Mouse (Mus musculus): ENCODE measurements at regions not wholly inside any gene's neighbourhood (a gene's known extent, or its start where the extent isn't known, plus 50 kb on each side); places are given as distances from the start of the nearest gene placed in this dataset.
A peak's percentile ranks its signal among the peaks of the same experiment; 100 is the strongest.

- no peak overlapping the region for H3K4me3 ChIP-seq (replicated peaks)
- 85% methylated on average over 1 of the region's 1 CpGs for WGBS
- H3K4me2 ChIP-seq = no peak overlapping the region
- H3K27me3 ChIP-seq (replicated peaks) = no peaks in the 10 kb centered on the region
- no peak overlapping the region for H3K9ac ChIP-seq (replicated peaks)
- no peak overlapping the region for H3K27ac ChIP-seq (replicated peaks)
- ATAC-seq (ENCODE audit: low FRiP score) = no peak
- no peaks in the 10 kb centered on the region for H3K36me3 ChIP-seq
- H3K4me1 ChIP-seq = no peaks in the 10 kb centered on the region
- H3K9me3 ChIP-seq (replicated peaks) = no peaks in the 10 kb centered on the region
Measured at GRCm38 (mm10) chr10:108072211-108072610, 89.8 kb upstream of the Ppp1r12a start.

- H3K4me2 ChIP-seq = no peak overlapping the region
- no peaks in the 10 kb centered on the region for H3K27me3 ChIP-seq (replicated peaks)
- H3K36me3 ChIP-seq = no peaks in the 10 kb centered on the region
- ATAC-seq (ENCODE audit: low FRiP score) = no peak
- no peak overlapping the region for H3K27ac ChIP-seq (replicated peaks)
- 69% methylated on average over 2 of the region's 2 CpGs for WGBS
- no peak overlapping the region for H3K4me3 ChIP-seq (replicated peaks)
- H3K9me3 ChIP-seq (replicated peaks) = no peaks in the 10 kb centered on the region
- no peak overlapping the region for H3K9ac ChIP-seq (replicated peaks)
- H3K4me1 ChIP-seq = no peaks in the 10 kb centered on the region
Measured at GRCm38 (mm10) chr10:108071424-108071823, 90.6 kb upstream of the Ppp1r12a start.

- H3K27ac ChIP-seq (replicated peaks) = no peak overlapping the region
- ATAC-seq (ENCODE audit: low FRiP score) = no peak
- 67% methylated on average over 10 of the region's 10 CpGs for WGBS
Measured at GRCm38 (mm10) chr10:108067723-108068122, 94.3 kb upstream of the Ppp1r12a start.

GRCm38 (mm10) chr10:108066241-108066640, 95.8 kb upstream of the Ppp1r12a start:
- Histone ChIP-seq H3K9me3 (replicated peaks) (no peaks in the 10 kb centered on the region), H3K4me1 (no peaks in the 10 kb centered on the region; the same call in 1 of the 2 replicates), H3K36me3 (no peaks in the 10 kb centered on the region), H3K4me3 (replicated peaks) (no peak overlapping the region), H3K9ac (replicated peaks) (no peak overlapping the region), H3K4me2 (no peak overlapping the region), H3K27ac (replicated peaks) (no peak overlapping the region), H3K27me3 (replicated peaks) (no peaks in the 10 kb centered on the region)
- WGBS = 87% methylated on average over 8 of the region's 8 CpGs
- no peak for ATAC-seq (ENCODE audit: low FRiP score)

More at GRCm38 (mm10) chr10:108067723-108068122, 94.3 kb upstream of the Ppp1r12a start:
- Histone ChIP-seq H3K4me3 (replicated peaks) (no peak overlapping the region), H3K9ac (replicated peaks) (no peak overlapping the region), H3K27me3 (replicated peaks) (no peaks in the 10 kb centered on the region), H3K4me2 (no peak overlapping the region), H3K4me1 (no peaks in the 10 kb centered on the region), H3K9me3 (replicated peaks) (no peaks in the 10 kb centered on the region), H3K36me3 (no peaks in the 10 kb centered on the region)

- no peak overlapping the region for H3K9ac ChIP-seq (replicated peaks)
- no peaks in the 10 kb centered on the region for H3K27me3 ChIP-seq (replicated peaks)
- no peak overlapping the region for H3K27ac ChIP-seq (replicated peaks)
- H3K4me1 ChIP-seq = no peaks in the 10 kb centered on the region; the same call in 1 of the 2 replicates
- 29% methylated on average over 7 of the region's 7 CpGs for WGBS
- H3K9me3 ChIP-seq (replicated peaks) = no peaks in the 10 kb centered on the region
- no peak overlapping the region for H3K4me3 ChIP-seq (replicated peaks)
- ATAC-seq (ENCODE audit: low FRiP score) = peak; percentile 47
- H3K4me2 ChIP-seq = no peak overlapping the region
- no peaks in the 10 kb centered on the region for H3K36me3 ChIP-seq
Measured at GRCm38 (mm10) chr10:108061813-108062435, 100.1 kb upstream of the Ppp1r12a start.

- WGBS = 84% methylated on average over 3 of the region's 3 CpGs
- Histone ChIP-seq H3K27me3 (replicated peaks) (no peaks in the 10 kb centered on the region), H3K4me1 (no peaks in the 10 kb centered on the region; the same call in 1 of the 2 replicates), H3K36me3 (no peaks in the 10 kb centered on the region), H3K27ac (replicated peaks) (no peak overlapping the region), H3K9ac (replicated peaks) (no peak overlapping the region), H3K4me2 (no peak overlapping the region), H3K4me3 (replicated peaks) (no peak overlapping the region), H3K9me3 (replicated peaks) (no peaks in the 10 kb centered on the region)
- no peak for ATAC-seq (ENCODE audit: low FRiP score)
Measured at GRCm38 (mm10) chr10:108060554-108060953, 101.4 kb upstream of the Ppp1r12a start.

- Histone ChIP-seq H3K4me2 (no peak overlapping the region), H3K4me1 (no peaks in the 10 kb centered on the region), H3K27ac (replicated peaks) (no peak overlapping the region), H3K36me3 (no peaks in the 10 kb centered on the region), H3K4me3 (replicated peaks) (no peak overlapping the region), H3K9me3 (replicated peaks) (no peaks in the 10 kb centered on the region), H3K9ac (replicated peaks) (no peak overlapping the region), H3K27me3 (replicated peaks) (no peaks in the 10 kb centered on the region)
- 96% methylated on average over 1 of the region's 1 CpGs for whole genome bisulfite sequencing
- ATAC-seq (ENCODE audit: low FRiP score) = no peak
Measured at GRCm38 (mm10) chr10:108051637-108052036, 110.4 kb upstream of the Ppp1r12a start.

GRCm38 (mm10) chr10:108048426-108048825, 113.6 kb upstream of the Ppp1r12a start:
- no peak for ATAC-seq (ENCODE audit: low FRiP score)
- no peaks in the 10 kb centered on the region for H3K36me3 ChIP-seq
- H3K4me1 ChIP-seq = no peaks in the 10 kb centered on the region
- 93% methylated on average over 2 of the region's 2 CpGs for WGBS
- no peak overlapping the region for H3K9ac ChIP-seq (replicated peaks)
- no peaks in the 10 kb centered on the region for H3K27me3 ChIP-seq (replicated peaks)
- no peaks in the 10 kb centered on the region for H3K9me3 ChIP-seq (replicated peaks)
- no peak overlapping the region for H3K27ac ChIP-seq (replicated peaks)
- no peak overlapping the region for H3K4me3 ChIP-seq (replicated peaks)
- no peak overlapping the region for H3K4me2 ChIP-seq

- no peak overlapping the region for H3K9ac ChIP-seq (replicated peaks)
- no peak overlapping the region for H3K4me3 ChIP-seq (replicated peaks)
- H3K9me3 ChIP-seq (replicated peaks) = no peaks in the 10 kb centered on the region
- WGBS = 68% methylated on average over 2 of the region's 2 CpGs
- ATAC-seq (ENCODE audit: low FRiP score) = no peak
- no peak overlapping the region for H3K27ac ChIP-seq (replicated peaks)
- no peaks in the 10 kb centered on the region for H3K4me1 ChIP-seq
- no peaks in the 10 kb centered on the region for H3K36me3 ChIP-seq
- no peaks in the 10 kb centered on the region for H3K27me3 ChIP-seq (replicated peaks)
- H3K4me2 ChIP-seq = no peak overlapping the region
Measured at GRCm38 (mm10) chr10:108043519-108043918, 118.5 kb upstream of the Ppp1r12a start.

GRCm38 (mm10) chr10:108040027-108040426, 122.0 kb upstream of the Ppp1r12a start:
- Histone ChIP-seq H3K4me2 (no peak overlapping the region), H3K9ac (replicated peaks) (no peak overlapping the region), H3K27me3 (replicated peaks) (no peaks in the 10 kb centered on the region), H3K9me3 (replicated peaks) (no peaks in the 10 kb centered on the region), H3K4me3 (replicated peaks) (no peak overlapping the region), H3K36me3 (no peaks in the 10 kb centered on the region), H3K4me1 (no peaks in the 10 kb centered on the region), H3K27ac (replicated peaks) (no peak overlapping the region)
- no peak for ATAC-seq (ENCODE audit: low FRiP score)

- WGBS = 31% methylated on average over 3 of the region's 3 CpGs
Measured at GRCm38 (mm10) chr10:108036486-108037109, 124.7 kb upstream of the Otogl start.

GRCm38 (mm10) chr10:108034068-108034467, 122.1 kb upstream of the Otogl start:
- Histone ChIP-seq H3K9ac (replicated peaks) (no peak overlapping the region), H3K4me1 (no peaks in the 10 kb centered on the region), H3K36me3 (no peaks in the 10 kb centered on the region), H3K4me2 (no peak overlapping the region), H3K27me3 (replicated peaks) (no peaks in the 10 kb centered on the region), H3K4me3 (replicated peaks) (no peak overlapping the region), H3K27ac (replicated peaks) (no peak overlapping the region), H3K9me3 (replicated peaks) (no peaks in the 10 kb centered on the region)
- no peak for ATAC-seq (ENCODE audit: low FRiP score)
- 85% methylated on average over 3 of the region's 3 CpGs for WGBS

More at GRCm38 (mm10) chr10:108036486-108037109, 124.7 kb upstream of the Otogl start:
- Histone ChIP-seq H3K9ac (replicated peaks) (no peak overlapping the region), H3K36me3 (no peaks in the 10 kb centered on the region), H3K4me3 (replicated peaks) (no peak overlapping the region), H3K4me1 (no peaks in the 10 kb centered on the region), H3K27ac (replicated peaks) (0 out of 2 replicates have a peak overlapping the region, but pooled peaks have one; percentile 29), H3K27me3 (replicated peaks) (no peaks in the 10 kb centered on the region), H3K9me3 (replicated peaks) (no peaks in the 10 kb centered on the region), H3K4me2 (no peak overlapping the region)
- ATAC-seq (ENCODE audit: low FRiP score) = no peak
